ENCODE assay signal across 8 mouse cellular contexts in the genomic region with DNA sequence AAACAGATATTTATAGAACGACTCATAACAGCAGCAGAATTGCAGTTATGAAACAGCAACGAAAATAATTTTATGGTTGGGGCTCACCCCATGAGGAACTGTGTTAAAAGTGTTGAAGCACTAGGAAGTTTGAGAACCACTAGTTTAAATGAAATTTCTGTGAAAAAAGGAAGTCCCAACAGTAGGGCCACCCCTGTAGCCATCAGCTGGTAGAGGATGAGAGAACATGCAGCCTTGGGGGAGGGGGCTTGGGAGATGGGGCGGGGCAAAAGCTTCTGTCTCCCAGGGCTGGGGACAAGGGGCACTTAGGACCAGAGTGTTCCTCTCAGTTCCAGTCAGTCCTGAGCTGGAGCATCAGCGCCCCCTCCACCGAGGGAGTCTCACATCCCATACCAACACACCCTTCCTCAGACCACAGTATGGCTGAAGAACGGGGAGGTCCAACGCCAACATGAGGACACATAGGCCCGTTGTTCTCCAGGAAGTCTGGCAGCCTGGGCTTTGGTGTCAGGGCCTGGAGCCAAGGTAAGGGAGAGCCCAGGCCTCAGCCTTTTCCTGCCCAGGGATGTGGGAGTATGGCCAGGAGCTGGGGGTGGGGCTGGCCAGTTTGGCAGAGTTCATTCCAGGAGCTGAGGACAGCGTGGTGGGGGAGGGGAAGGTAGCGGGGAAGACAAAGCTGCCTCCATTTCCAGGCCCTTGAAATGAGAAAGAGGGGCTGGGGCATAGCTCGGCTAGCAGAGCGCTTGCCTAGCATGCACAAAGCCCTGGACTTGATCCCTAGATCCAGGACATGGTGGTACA. TPM values are rescaled to one million over a fixed set of nuclear protein-coding genes. Genes with fewer than 3 reads are reported as not detected.
A peak's percentile ranks its signal among the peaks of the same experiment; 100 is the strongest.
DNase-seq lines count a peak whose midpoint lies in the region; ATAC-seq and TF ChIP-seq lines count a peak whose summit lies in the region.

No protein-coding gene starts in this region.

- TF ChIP-seq CTCF in gastrocnemius, adult 2 months (IDR thresholded peaks at IDR 0.05) = no peak

- H3K36me3 ChIP-seq in hindbrain, embryonic 13.5 days = 0 out of 2 replicates have a peak, but pooled peaks cover 4% of the 10 kb centered on the region

- 0 out of 2 replicates have a peak overlapping the region, but pooled peaks have one; percentile 29 for H3K9ac ChIP-seq in hindbrain, embryonic 13.5 days

- peak; percentile 80 for DNase-seq in ZHBTc4 (ENCODE audit: low read depth, low spot score)
- peak; percentile 68 for DNase-seq in cerebellum, adult 8-10 months
- peak; percentile 94 for DNase-seq in gastrocnemius, adult 2 months
- peak; percentile 65 to 75 for DNase-seq in layer of hippocampus, postnatal 36 days
- DNase-seq in lung, postnatal 25 days (ENCODE audit: low spot score) = peak; percentile 90
- DNase-seq in right cerebral cortex, postnatal 25 days = peak; percentile 38

- H3K4me1 ChIP-seq in hindbrain, embryonic 13.5 days (replicated peaks) = peaks cover 25% of the 10 kb centered on the region

- no peaks in the 10 kb centered on the region for H3K27me3 ChIP-seq in hindbrain, embryonic 13.5 days

- intact Hi-C loops in gastrocnemius, adult 2 months (cut with DNase I) = loop anchor here (10.0 kb wide), 1 partner anchor 571 kb away; the partner anchor contains the start of gene Mad2l1bp

- 39% methylated on average over 12 of the region's 12 CpGs for WGBS in hindbrain, embryonic 13.5 days

- peak overlapping the region; percentile 54 for H3K4me3 ChIP-seq in gastrocnemius, adult 2 months
- no peak overlapping the region for H3K4me3 ChIP-seq in hindbrain, embryonic 13.5 days

- H3K4me2 ChIP-seq in hindbrain, embryonic 13.5 days = no peak overlapping the region

- peak; percentile 58 for ATAC-seq in hindbrain, embryonic 13.5 days (ENCODE audit: low FRiP score)
- ATAC-seq in activated CD4-positive, CD25-positive, alpha-beta regulatory T cell, adult 4 months = no peak

- H3K27ac ChIP-seq in gastrocnemius, adult 2 months = peak overlapping the region; percentile 95
- peak overlapping the region; percentile 69 for H3K27ac ChIP-seq in hindbrain, embryonic 13.5 days

- H3K9me3 ChIP-seq in hindbrain, embryonic 13.5 days = no peaks in the 10 kb centered on the region

RNA-seq across cellular contexts. Expression of gene Hsp90ab1, which starts 11.2 kb away (rescaled TPM):
- 1,000 to 10,000 TPM; 1,106 to 1,162 TPM for total RNA-seq in gastrocnemius, adult 2 months (2021)
- 1,593 and 1,619 TPM in 2 replicates for polyA plus RNA-seq in hindbrain, embryonic 13.5 days (2015; fragmentation: Nextera tagmentation; extraction: Ambion mirVana)
- total RNA-seq in layer of hippocampus, postnatal 36 days (2021) = 1,000 to 10,000 TPM; 1,811 to 1,865 TPM
- polyA plus RNA-seq in activated CD4-positive, CD25-positive, alpha-beta regulatory T cell, adult 4 months (2017; shearing (Covaris generic)) = 100 to 1,000 TPM; 836 to 982 TPM

RNA-seq across cellular contexts. Expression of gene Slc29a1, which starts 15.1 kb away (rescaled TPM):
- total RNA-seq in gastrocnemius, adult 2 months (2021) = 10 to 100 TPM; 27.4 to 44.7 TPM
- 33.7 and 38.2 TPM in 2 replicates for polyA plus RNA-seq in hindbrain, embryonic 13.5 days (2015; fragmentation: Nextera tagmentation; extraction: Ambion mirVana)
- total RNA-seq in layer of hippocampus, postnatal 36 days (2021) = 10 to 100 TPM; 20.8 to 21.5 TPM
- 10 to 100 TPM; 82.3 to 85.3 TPM for polyA plus RNA-seq in activated CD4-positive, CD25-positive, alpha-beta regulatory T cell, adult 4 months (2017; shearing (Covaris generic))

RNA-seq across cellular contexts. Expression of gene Mymx, which starts 17.6 kb away (rescaled TPM):
- total RNA-seq in gastrocnemius, adult 2 months (2021) = under 1 TPM in 1 of 2 experiments, not detected in 1; 0.36 TPM
- polyA plus RNA-seq in hindbrain, embryonic 13.5 days (2015; fragmentation: Nextera tagmentation; extraction: Ambion mirVana) = 0.47 and 0.67 TPM in 2 replicates
- total RNA-seq in layer of hippocampus, postnatal 36 days (2021) = not detected
- polyA plus RNA-seq in activated CD4-positive, CD25-positive, alpha-beta regulatory T cell, adult 4 months (2017; shearing (Covaris generic)) = not detected

RNA-seq across cellular contexts. Expression of gene Slc35b2, which starts 20.6 kb away (rescaled TPM):
- total RNA-seq in gastrocnemius, adult 2 months (2021) = 10 to 100 TPM; 16.0 to 17.3 TPM
- polyA plus RNA-seq in hindbrain, embryonic 13.5 days (2015; fragmentation: Nextera tagmentation; extraction: Ambion mirVana) = 86.5 and 91.1 TPM in 2 replicates
- total RNA-seq in layer of hippocampus, postnatal 36 days (2021) = 10 to 100 TPM; 28.2 to 29.4 TPM
- 10 to 100 TPM; 27.7 to 33.8 TPM for polyA plus RNA-seq in activated CD4-positive, CD25-positive, alpha-beta regulatory T cell, adult 4 months (2017; shearing (Covaris generic))

RNA-seq across cellular contexts. Expression of gene Nfkbie, which starts 28.8 kb away (rescaled TPM):
- under 1 TPM; 0.36 to 0.43 TPM for total RNA-seq in gastrocnemius, adult 2 months (2021)
- 5.6 and 6.5 TPM in 2 replicates for polyA plus RNA-seq in hindbrain, embryonic 13.5 days (2015; fragmentation: Nextera tagmentation; extraction: Ambion mirVana)
- 1 to 10 TPM; 2.6 to 3.4 TPM for total RNA-seq in layer of hippocampus, postnatal 36 days (2021)
- 10 to 100 TPM; 28.3 to 50.2 TPM for polyA plus RNA-seq in activated CD4-positive, CD25-positive, alpha-beta regulatory T cell, adult 4 months (2017; shearing (Covaris generic))

Comparison
In these comparisons a context has a peak if more than half of its experiments do, and no peak if none do; other contexts are left out.
1. DNase-seq: peak in every context shown above with its lines; median percentile 94 in gastrocnemius, adult 2 months; 90 in lung, postnatal 25 days; 80 in ZHBTc4; 70 in layer of hippocampus, postnatal 36 days; 68 in cerebellum, adult 8-10 months; 38 in right cerebral cortex, postnatal 25 days.